Mouse (Mus musculus) neutrophil, adult 5-6 weeks (primary cell): ENCODE measurements at regions not wholly inside any gene's neighbourhood (a gene's known extent, or its start where the extent isn't known, plus 50 kb on each side); places are given as distances from the start of the nearest gene placed in this dataset.

Source experiments
- ATAC-seq: fragments of 151-379, 151-347 bp; 2 replicates; pipeline ENCODE4 v1.8.0; 2017; ENCODE audit warnings: mild to moderate bottlenecking, moderate TSS enrichment; ENCODE audit not compliant: insufficient number of reproducible peaks, poor library complexity, low FRiP score, severe bottlenecking; ENCODE audit errors: extremely low read depth

- no peak for ATAC-seq
Observed at GRCm38 (mm10) chr13:54285968-54286367, 85.2 kb upstream of the Cplx2 start.

- no peak for ATAC-seq
Observed at GRCm38 (mm10) chr13:54286616-54287015, 84.5 kb upstream of the Cplx2 start.

- ATAC-seq, result no peak
Observed at GRCm38 (mm10) chr13:54290066-54290465, 81.1 kb upstream of the Cplx2 start.

DNA sequence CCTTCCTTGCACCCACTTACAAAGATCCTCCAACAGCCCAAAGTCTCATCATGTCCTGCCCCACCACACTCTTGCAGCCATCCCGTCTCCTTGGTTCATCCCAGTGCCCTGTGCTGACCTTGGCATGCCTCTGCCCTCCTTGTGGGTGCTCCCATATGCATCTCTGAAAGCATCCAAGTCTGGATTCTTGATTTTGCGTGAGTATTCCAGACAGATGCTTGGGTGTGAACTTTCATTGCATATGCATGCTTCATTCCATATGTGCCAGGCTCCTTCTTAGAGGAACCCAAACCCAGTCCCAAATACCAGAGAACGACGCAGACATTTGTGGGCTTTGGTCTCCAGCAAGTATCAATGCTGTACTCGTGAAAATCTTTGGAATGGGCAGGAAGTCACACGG lies 78.8 kb upstream of the Cplx2 start:
- ATAC-seq, result no peak

GRCm38 (mm10) chr13:54293006-54293405 lies 78.1 kb upstream of the Cplx2 start:
- ATAC-seq, result no peak

DNA sequence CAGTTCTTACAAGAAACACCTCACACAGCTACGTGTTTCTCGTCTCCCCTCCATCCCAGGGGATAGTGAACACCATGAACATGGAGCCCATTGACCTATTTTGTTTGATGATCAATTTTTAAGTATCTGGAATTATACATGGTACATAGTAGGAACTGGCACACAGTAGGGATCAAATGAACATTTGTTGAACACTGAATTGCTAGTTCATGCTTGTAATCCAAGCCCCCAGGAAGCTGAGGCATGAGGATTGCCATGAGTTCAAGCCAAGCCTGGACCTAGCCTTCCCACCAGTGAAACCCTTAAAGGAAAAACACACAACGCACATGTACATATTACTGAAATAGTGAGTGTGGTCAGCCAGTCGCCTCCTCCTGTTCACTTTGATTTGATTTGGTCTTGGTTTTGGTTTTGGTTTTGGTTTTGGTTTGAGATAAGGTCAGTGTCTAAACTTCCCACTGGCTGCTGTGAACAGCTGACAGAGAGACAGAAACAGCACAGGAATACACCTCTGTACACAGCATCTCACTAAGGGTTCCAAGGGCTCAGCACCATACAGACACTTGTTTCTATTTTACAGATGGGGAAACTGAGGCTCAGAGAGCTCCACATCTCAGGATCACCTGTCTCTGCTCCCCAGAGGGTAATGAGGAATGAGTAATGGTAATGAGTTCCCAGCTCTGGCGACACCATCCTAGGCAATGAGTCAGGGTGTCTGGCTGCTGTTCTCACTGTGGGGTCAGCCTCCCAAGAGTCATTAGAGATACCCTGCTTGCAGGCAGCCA lies 75.5 kb upstream of the Cplx2 start:
- ATAC-seq, result no peak

GRCm38 (mm10) chr13:54296260-54296555 lies 74.9 kb upstream of the Cplx2 start:
- ATAC-seq, result no peak

DNA sequence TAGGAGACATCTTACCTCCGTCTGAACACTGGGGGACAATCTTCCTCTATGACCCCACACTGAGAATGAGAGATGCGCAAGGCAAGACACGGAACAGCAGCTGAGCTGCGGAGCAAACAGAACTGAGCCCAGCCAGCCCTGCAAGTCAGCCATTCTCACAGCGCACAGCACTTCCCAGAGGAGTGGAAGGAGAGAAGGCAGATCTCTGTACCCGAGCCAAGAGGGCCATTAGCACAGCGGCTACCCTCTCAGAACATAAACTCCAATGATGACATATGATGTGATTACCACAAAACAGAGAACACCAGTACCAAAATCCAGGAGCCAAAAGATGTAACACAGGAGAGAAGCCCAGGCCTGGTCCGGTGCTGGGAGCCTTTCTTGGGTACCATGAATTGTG lies 72.3 kb upstream of the Cplx2 start:
- no peak for ATAC-seq

- ATAC-seq, result no peak
Observed at GRCm38 (mm10) chr13:54299295-54299694, 71.9 kb upstream of the Cplx2 start.

- ATAC-seq, result no peak
Observed at GRCm38 (mm10) chr13:54301110-54301509, 70.0 kb upstream of the Cplx2 start.

GRCm38 (mm10) chr13:54301677-54302076 lies 69.5 kb upstream of the Cplx2 start:
- no peak for ATAC-seq

DNA sequence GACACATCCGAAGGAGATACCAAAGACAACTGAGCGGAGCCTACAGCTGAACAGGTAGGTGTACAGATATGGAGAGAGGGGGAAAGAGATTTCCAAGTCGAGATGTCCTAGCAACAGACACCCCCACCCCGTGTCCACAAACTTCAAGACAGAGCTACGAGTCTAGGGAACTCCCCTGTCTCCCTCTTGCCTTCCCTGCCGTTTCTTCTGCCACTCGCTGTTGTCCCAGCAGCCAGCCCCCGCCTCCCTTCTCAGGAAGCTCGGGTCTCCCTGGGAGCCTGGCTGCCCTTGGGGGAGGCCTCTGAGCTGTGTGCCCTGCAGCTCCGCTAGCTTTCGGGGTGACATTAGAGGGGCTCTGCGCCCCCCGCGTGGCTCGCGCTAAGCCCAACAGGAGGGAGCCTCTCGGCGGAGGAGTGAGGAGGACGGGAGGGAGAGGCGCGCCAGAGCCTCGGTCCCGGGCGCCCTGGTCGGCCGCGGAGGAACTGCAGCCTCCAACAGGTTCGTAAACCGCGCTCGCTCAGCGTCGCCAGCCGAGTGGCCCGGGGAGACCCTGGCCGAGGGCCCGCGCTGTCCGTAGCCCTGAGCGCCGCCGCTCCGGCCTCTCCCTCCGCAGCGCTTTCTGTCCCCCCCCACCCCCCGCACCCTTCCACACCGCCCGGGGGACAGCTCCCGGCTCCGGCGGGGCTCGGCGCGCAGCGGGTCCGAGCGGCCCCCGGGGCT lies 68.6 kb upstream of the Cplx2 start:
- peak; percentile 20; the same call in 1 of the 2 replicates for ATAC-seq

GRCm38 (mm10) chr13:54303071-54303924 lies 67.9 kb upstream of the Cplx2 start:
- ATAC-seq, result peak; percentile 27; the same call in 1 of the 2 replicates

- ATAC-seq, result no peak
Observed at GRCm38 (mm10) chr13:54304251-54304650, 66.9 kb upstream of the Cplx2 start.

- no peak for ATAC-seq
Observed at GRCm38 (mm10) chr13:54308591-54308990, 62.6 kb upstream of the Cplx2 start.

DNA sequence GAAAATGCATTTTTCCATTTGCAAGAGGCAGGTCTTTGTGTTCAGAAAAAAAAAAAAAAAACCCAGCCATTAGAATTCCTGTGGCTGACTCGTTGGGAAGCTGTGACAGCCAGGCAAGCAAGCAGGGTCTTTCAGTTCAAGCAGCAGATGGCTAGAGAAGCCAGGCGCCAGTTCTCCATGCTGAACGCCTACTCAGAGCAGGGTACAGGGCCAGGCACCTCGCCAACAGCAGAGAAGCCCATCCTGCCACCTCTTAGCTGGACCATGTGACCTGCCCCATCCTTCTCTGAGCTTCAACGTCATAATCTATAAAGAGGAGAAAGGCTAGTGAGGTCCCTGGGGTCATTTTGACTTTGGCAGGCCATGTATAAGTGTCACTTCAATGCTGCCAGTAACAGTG lies 61.8 kb upstream of the Cplx2 start:
- ATAC-seq, result no peak

GRCm38 (mm10) chr13:54310144-54310543 lies 61.0 kb upstream of the Cplx2 start:
- no peak for ATAC-seq

GRCm38 (mm10) chr13:54311327-54312026 lies 59.7 kb upstream of the Cplx2 start:
- ATAC-seq, result no peak
